Mouse (Mus musculus) WW6 (cell line): ENCODE data around the gene Uox.

Experiments
- DNase-seq: peaks from one replicate; pipeline ENCODE4 v3.0.0-alpha.2; 2013; ENCODE audit warnings: low read depth, low spot score

Gene Uox

GRCm38 (mm10) chr3:146621966-146622365 lies 51.7 kb downstream of the Uox start:
- no peak for DNase-seq

- DNase-seq, result no peak
Measured at GRCm38 (mm10) chr3:146625766-146626165, 55.5 kb downstream of the Uox start.

DNA sequence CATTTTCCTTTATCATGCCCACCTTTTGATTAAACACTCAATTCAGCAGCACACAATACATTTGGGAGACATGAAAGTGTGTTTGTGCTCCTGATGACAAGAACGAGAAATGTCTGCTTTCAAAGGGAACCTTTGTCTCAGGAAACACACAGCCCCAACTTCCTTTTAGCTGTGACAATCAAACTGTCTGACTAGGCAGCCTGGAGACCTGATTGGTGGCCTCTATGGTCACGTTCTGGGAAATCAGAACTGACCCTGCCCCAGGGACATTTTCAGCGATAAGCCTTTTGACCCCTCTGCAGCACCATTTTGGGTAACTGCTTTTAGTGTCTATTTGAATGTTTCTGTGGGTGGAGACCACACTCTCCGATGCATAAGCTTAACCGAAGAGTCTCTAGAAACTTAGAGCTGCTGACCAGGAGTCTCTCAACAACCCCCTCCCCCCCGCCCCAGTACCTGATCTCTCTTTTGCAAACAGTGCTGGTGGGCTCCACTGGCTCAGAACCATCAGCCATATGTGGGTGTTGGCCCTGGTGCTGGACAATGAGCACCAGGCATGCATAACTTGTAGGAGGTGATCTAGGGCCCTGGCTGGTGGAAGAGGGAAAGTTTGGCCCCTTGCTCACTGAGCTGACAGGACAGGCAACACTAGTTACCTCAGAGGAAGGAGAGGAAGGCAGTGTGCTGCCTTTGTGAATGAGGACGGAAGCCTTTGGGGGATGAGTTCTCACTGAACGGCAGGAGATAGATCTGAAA lies 58.2 kb downstream of the Uox start:
- DNase-seq, result no peak

GRCm38 (mm10) chr3:146632506-146632905 lies 62.3 kb downstream of the Uox start:
- no peak for DNase-seq

DNA sequence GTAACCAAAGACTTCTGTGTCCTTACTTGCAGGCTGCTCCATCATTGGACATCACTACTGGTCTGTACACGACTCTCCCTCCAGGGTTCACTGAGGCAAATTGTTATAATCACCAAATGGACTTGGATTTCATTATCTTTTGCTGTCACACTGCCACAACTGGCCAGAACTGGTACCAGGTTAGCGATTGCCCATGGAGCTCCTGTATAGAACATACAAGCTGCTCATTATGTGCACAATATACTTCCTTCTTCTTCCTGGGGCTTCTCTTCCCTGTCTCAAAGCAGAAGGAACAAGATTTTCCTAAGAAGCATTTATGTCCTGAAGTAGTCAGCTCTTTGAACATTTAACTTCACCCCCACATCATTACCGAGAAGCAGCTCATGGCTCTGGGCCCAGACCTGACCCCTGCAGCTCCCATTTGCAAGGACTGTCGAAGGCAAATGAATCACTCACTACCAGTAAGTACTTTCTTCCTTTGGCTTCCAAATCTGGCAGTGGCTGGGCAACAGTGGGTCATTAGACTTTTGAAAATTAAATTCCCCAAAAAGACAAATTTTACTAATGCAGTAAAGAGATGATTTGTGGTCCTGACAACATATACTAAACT lies 71.7 kb downstream of the Uox start:
- no peak for DNase-seq

GRCm38 (mm10) chr3:146649311-146649894 lies 79.2 kb downstream of the Uox start:
- DNase-seq, result no peak

DNA sequence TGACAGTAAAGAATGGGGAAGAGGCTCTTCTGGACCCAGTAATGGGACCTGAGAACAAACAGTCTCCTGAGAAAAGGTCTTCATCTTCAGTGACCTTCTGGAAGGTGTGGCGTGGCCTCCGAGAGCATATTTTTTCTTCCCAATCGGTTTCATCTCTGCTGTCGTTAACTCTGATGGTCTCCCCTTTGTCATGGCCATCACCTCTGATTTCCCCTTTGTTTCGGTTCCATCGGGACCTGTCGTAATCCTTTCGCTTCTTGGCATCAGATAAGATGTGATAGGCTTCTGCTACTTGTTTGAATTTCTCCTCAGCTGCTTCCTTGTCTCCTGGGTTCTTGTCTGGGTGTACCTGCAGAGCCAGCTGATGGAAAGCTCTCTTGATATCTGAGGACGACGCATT lies 80.5 kb downstream of the Uox start:
- no peak for DNase-seq

DNA sequence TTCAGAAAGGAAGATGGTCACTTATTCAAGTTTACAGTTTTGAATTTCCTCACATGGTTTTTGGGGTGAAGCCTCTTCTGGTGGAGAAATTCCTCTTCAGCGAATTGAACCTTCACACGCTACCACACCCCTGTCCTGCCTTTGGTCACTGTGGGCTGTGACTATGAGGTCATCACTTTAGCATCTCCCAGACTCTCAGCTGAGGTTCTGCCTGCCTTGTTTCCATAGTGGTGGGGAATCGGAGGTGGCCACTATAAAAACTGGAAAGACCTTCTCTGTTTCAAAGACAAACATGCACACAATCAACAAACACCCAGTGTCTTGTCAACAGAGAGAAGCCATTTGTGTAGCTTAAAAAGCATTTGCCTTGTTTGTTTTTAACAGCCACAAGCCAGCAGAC lies 81.0 kb downstream of the Uox start, which contains the start of gene 4930503B20Rik:
Gene 4930503B20Rik (minus strand): TSS at position 101 of the 400 bp plus-strand sequence.
- no peak for DNase-seq

GRCm38 (mm10) chr3:146652431-146652830 lies 82.2 kb downstream of the Uox start:
- no peak for DNase-seq

GRCm38 (mm10) chr3:146653692-146654091 lies 83.5 kb downstream of the Uox start:
- no peak for DNase-seq

DNA sequence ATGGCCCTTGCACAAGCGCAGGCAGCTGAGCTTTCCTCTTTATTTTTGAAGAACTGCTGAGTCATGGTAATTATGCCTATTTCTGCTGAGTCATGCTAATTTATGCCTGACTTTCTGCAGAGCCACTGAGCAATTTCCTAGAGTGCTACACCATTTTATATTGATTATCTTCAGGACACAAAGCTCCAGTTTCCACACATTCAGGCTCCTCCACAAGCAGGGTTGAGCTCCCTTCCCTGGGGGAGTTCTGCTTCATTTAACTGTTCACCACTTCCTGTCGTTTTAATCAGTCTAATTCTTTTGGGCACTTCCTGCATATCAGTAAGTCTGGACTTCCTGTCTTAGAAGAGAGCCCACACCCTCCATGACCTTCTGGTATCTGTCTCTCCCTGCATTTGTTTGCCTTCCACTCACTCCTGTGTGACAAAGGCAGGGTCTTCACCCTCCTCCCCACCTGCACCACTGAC lies 84.9 kb downstream of the Uox start:
- no peak for DNase-seq

DNA sequence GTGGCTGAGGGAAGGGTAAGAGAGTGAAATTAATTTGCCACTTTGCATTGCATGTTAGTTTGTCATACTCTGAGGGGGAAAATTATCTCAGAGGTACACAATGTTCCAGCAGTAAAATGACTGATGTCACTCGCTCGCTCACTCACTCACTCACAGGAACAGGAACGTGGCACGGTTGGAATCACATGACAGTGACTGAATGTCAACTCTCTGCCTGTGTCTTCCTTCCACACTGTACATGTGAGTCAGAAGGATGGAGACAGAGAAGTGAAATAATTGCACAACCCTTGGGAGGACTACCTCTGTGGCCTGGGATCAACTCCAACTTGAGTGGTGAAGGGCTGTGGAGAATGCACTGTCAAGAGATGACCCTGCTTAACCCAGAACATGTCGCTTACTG lies 87.2 kb downstream of the Uox start:
- DNase-seq, result no peak

DNA sequence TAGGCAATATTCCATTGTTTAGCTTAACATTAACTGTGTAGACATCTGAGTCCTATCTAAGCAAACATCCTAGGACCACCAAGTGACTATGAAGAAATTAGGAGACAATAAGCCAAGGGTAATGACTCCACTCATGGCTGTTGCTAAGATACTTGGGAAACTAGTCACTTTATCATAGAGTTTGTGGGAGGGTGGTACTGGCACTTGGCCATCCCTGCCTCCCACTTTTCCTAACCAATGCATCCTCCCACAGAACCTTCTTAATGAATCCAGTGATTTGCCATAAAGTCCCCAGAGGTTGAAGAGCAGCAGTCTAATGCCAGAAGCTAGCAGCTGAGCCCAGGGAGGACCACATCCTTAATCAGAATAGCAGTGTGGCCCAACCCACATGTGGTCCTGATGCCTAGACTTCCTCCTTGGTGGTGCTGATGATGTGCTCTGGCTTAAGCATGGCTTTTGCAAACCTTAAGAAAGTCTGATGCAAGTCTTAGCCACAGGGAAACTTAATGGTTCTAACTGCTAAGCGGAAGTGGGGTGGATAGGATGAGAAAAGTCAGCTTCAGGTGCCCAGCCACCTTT lies 87.9 kb downstream of the Uox start:
- DNase-seq, result no peak

- no peak for DNase-seq
Measured at GRCm38 (mm10) chr3:146659321-146659720, 89.1 kb downstream of the Uox start.

- no peak for DNase-seq
Measured at GRCm38 (mm10) chr3:146661001-146661400, 90.8 kb downstream of the Uox start.

DNA sequence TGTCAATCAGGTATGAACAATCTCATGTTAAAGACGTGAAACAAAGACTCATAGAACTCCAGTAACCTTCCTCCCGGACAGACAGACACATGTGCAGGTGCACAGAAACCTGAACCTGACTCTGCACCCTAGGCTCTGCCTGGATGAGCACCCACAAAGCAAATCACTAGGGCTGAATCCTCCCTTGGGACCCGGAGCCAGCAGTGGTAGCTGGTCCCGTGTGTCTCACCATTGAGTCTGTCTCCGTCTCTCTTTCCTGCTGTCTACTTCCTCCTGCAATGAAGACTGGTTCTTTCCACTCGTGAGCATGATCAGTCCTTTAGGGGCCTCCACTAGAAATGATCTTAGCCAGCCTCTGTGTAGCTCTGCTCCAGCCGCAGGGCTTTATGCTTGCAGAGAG lies 91.7 kb downstream of the Uox start:
- DNase-seq, result no peak

DNA sequence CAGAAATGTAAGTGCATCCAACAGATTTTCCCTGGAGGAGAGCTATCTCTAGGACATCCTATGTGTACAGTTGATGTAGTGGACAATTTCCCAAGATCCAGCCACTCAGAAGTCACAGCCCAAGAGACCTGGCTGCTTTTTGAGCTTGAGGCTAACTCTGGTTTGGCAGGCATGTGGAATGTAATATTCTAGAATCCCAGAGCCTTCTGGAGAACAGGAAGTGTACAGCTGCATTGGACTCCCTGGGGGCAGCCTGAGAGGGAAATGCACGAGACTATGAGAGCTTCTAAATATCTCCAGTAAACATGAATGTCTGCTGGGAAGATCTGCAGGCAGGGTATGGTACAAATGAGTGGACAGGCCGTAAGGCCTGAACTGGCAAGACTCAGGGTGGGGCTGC lies 100.9 kb downstream of the Uox start:
- no peak for DNase-seq

DNA sequence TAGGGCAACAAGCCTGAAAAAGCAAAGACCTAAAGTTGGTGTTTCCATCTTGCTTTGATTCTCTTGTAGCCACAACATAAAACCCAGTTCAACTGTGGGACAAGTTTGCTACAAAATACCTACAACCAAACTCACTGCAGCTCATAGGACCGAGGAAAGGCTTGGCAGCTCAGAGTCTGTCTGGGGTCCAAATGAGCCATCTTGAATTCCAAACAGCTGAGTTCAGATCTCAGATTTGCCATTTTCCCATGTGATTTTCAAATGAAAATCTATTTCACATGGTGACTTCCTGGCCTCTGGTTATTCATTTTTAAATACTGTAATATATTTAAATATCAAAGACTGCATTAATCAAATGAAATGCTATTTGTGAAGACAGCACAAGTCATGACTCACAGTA lies 104.9 kb downstream of the Uox start:
- no peak for DNase-seq

- no peak for DNase-seq
Measured at GRCm38 (mm10) chr3:146676193-146676592, 106.0 kb downstream of the Uox start.

GRCm38 (mm10) chr3:146679646-146680045 lies 109.4 kb downstream of the Uox start:
- DNase-seq, result no peak

DNA sequence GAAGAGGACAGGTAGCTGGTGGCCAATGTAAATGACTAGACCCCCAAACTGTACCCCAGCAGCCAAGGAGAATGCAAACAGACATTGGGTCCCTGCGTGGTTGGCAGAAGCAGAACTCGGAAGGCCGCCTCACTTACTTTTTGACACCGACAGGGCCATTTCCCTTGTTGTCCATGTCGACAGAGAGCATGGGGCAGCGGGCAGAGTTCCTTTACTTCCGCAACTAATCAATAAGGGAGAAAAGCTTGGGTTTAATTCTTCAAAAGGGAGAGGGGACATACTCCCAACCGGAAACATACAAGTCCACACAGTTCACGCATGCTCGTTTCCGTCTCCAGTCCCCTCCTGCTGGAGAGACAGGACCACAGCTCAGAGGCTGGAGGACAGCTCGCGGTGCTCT lies 110.4 kb downstream of the Uox start:
- no peak for DNase-seq

DNA sequence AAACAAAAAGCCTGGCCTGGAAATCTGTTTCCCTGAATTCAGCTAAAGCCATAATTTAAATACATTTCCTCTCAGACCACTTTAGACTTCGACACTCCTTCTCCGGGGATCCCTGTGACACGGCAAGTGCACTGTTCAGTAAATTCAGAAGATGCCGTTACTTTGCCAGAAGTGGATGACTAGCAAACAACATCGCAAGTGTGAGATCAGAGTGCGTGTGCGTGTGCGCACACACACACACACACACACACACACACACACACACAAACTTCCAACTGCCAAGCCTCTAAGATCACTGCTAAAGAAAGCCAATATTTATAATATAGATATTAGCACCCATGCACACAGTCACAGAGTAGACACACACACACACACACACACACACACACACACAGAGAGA lies 111.5 kb downstream of the Uox start:
- no peak for DNase-seq
